In the genomic region with DNA sequence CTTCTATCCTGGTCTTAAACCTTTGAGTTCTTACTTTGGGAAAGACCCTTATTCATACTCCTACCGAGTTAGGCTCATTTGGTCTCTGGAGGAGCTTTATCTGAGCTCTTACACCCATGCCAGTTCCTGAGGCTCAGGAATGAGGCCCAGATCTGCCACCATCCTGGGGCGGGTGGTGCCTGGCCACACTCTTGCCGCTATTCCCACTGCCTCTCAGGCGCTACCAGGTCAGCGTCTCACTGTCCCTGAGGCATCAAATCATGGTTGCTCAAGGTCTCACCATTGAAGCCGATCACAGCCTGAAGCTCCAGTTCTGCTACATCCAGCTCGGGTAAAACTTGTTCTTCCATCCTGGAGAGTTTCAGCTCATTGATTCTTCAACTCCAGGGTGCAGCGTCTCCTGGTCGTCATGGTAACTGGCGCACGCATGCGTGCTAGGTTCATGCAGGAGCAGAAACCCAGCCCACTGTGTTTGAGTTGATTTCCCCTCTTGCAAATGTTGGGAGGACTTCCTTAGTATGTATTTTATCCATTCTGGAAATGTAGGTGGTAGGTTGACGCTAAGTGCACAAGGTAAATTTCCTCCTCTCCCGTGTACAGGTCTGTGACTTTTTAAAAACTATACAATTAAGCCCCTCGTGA, we compare ENCODE assay signal across 8 mouse cellular contexts. TPM values are rescaled to one million over a fixed set of nuclear protein-coding genes. Genes with fewer than 3 reads are reported as not detected.
A peak's percentile ranks its signal among the peaks of the same experiment; 100 is the strongest.
DNase-seq lines count a peak whose midpoint lies in the region; ATAC-seq lines count a peak whose summit lies in the region.

A gene (minus strand): TSS at position 410 of the 642 bp plus-strand sequence.

- peak within 1 kb of the TSS; percentile 86 for H3K4me2 ChIP-seq in heart, embryonic 12.5 days
- H3K4me2 ChIP-seq in kidney, embryonic 16.5 days (replicated peaks; ENCODE audit: low read depth, low read length) = peak within 1 kb of the TSS; percentile 81

- peaks cover 2% of the 10 kb centered on the region; the same call in 1 of the 2 replicates for H3K9me3 ChIP-seq in erythroblast, embryonic 14.5 days (ENCODE audit: control insufficient read depth, low read length)
- H3K9me3 ChIP-seq in heart, embryonic 12.5 days (replicated peaks) = no peaks in the 10 kb centered on the region
- H3K9me3 ChIP-seq in kidney, embryonic 16.5 days (ENCODE audit: low read length) = no peaks in the 10 kb centered on the region

- H3K36me3 ChIP-seq in erythroblast, embryonic 14.5 days (ENCODE audit: control insufficient read depth) = peaks cover 5% of the 10 kb centered on the region
- peaks cover 6% of the 10 kb centered on the region for H3K36me3 ChIP-seq in heart, embryonic 12.5 days
- H3K36me3 ChIP-seq in kidney, embryonic 16.5 days (ENCODE audit: insufficient read depth, low read length) = no peaks in the 10 kb centered on the region

- H3K27ac ChIP-seq in heart, embryonic 12.5 days (ENCODE audit: poor library complexity, severe bottlenecking) = no peak within 1 kb of the TSS; the same call in none of the 2 replicates
- peak within 1 kb of the TSS; percentile 37 for H3K27ac ChIP-seq in kidney, embryonic 16.5 days (ENCODE audit: low read length)

- peak within 1 kb of the TSS; percentile 83 for H3K9ac ChIP-seq in heart, embryonic 12.5 days
- H3K9ac ChIP-seq in kidney, embryonic 16.5 days (replicated peaks; ENCODE audit: low read length) = peak within 1 kb of the TSS; percentile 83

- peak; percentile 84 for DNase-seq in CD4-positive helper T cell, adult 2 months (ENCODE audit: low read depth, low spot score)
- peak; percentile 67 for DNase-seq in brain, embryonic 18.5 days (ENCODE audit: low read depth, low spot score)
- peak; percentile 85 for DNase-seq in liver
- peak; percentile 39 to 57 for DNase-seq in monocyte, adult 2 months (ENCODE audit: low read depth in 1 of 2, low spot score in 2 of 2)
- DNase-seq in spleen, postnatal 14 days (ENCODE audit: low spot score in 2 of 2) = peak; percentile 59 to 70

- no peaks in the 10 kb centered on the region; the same call in 1 of the 2 replicates for H3K27me3 ChIP-seq in erythroblast, embryonic 14.5 days (ENCODE audit: control insufficient read depth)
- no peaks in the 10 kb centered on the region for H3K27me3 ChIP-seq in heart, embryonic 12.5 days (replicated peaks)
- no peaks in the 10 kb centered on the region for H3K27me3 ChIP-seq in kidney, embryonic 16.5 days (ENCODE audit: insufficient read depth, low read length)

- 5% methylated on average over 15 of the region's 15 CpGs for WGBS in heart, embryonic 12.5 days
- 7% methylated on average over 15 of the region's 15 CpGs for WGBS in kidney, embryonic 16.5 days

- ATAC-seq in heart, embryonic 12.5 days (ENCODE audit: insufficient number of reproducible peaks, low FRiP score) = peak; percentile 60; the same call in 1 of the 2 replicates
- ATAC-seq in kidney, embryonic 16.5 days (ENCODE audit: low FRiP score, low TSS enrichment) = peak; percentile 75

- H3K4me3 ChIP-seq in erythroblast, embryonic 14.5 days (replicated peaks) = peak within 1 kb of the TSS; percentile 95
- H3K4me3 ChIP-seq in heart, embryonic 12.5 days = peak within 1 kb of the TSS; percentile 70
- H3K4me3 ChIP-seq in kidney, embryonic 16.5 days (ENCODE audit: low read length) = peak within 1 kb of the TSS; percentile 88

- H3K4me1 ChIP-seq in erythroblast, embryonic 14.5 days (ENCODE audit: control insufficient read depth) = peaks cover 26% of the 10 kb centered on the region
- peaks cover 11% of the 10 kb centered on the region for H3K4me1 ChIP-seq in heart, embryonic 12.5 days (replicated peaks)
- H3K4me1 ChIP-seq in kidney, embryonic 16.5 days (ENCODE audit: insufficient read depth, low read length) = peaks cover 14% of the 10 kb centered on the region

RNA-seq across cellular contexts. Expression of the gene that starts here (rescaled TPM):
- polyA plus RNA-seq in erythroblast, embryonic 14.5 days (2012) = not detected in 2 replicates
- 0.18 and 0.27 TPM in 2 replicates for polyA plus RNA-seq in heart, embryonic 12.5 days (2016; fragmentation: Nextera tagmentation; extraction: Ambion mirVana)
- 1.7 and 2.2 TPM in 2 replicates for polyA plus RNA-seq in kidney, embryonic 16.5 days (2015; fragmentation: Nextera tagmentation; extraction: Ambion mirVana)

Comparison
In these comparisons a context has a peak if more than half of its experiments do, and no peak if none do; other contexts are left out.
1. Peak in ATAC-seq, H3K4me3 ChIP-seq, H3K9ac ChIP-seq and H3K4me2 ChIP-seq in heart, embryonic 12.5 days; RNA of the gene not detected or under 1 TPM.